Mouse (Mus musculus) intestine, postnatal 0 days (tissue): Measurements from ENCODE around the gene Jmjd7. TPM values are rescaled to one million over a fixed set of nuclear protein-coding genes. Genes with fewer than 3 reads are reported as not detected.

Experiments
- ATAC-seq: fragments of 200-750 bp; cut with Nextera tagmentation; 2 replicates; pipeline ENCODE4 v1.8.0; 2017; ENCODE audit warnings: mild to moderate bottlenecking, moderate TSS enrichment, moderate library complexity
- H3K27ac ChIP-seq: fragments of 300-500 bp; sonication (generic); 2 replicates; pipeline ENCODE4 v1.5.1; 2014; ENCODE audit warnings: mild to moderate bottlenecking, low read depth, low read length, moderate library complexity
- H3K27me3 ChIP-seq: fragments of 300-500 bp; sonication (generic); replicated peaks from 2 replicates; pipeline ENCODE4 v1.6.1; 2014; ENCODE audit warnings: low read length, mixed read lengths; ENCODE audit not compliant: control insufficient read depth, insufficient read depth
- H3K36me3 ChIP-seq: fragments of 300-500 bp; sonication (generic); 2 replicates; pipeline ENCODE4 v1.6.1; 2014; ENCODE audit warnings: mild to moderate bottlenecking, moderate library complexity; ENCODE audit not compliant: control insufficient read depth, insufficient read depth
- H3K4me1 ChIP-seq: fragments of 300-500 bp; sonication (generic); replicated peaks from 2 replicates; pipeline ENCODE4 v1.6.1; 2014; ENCODE audit warnings: antibody characterized with exemption, low read length, mixed read lengths; ENCODE audit not compliant: control insufficient read depth, insufficient read depth
- H3K4me2 ChIP-seq: fragments of 300-500 bp; sonication (generic); replicated peaks from 2 replicates; pipeline ENCODE4 v1.6.1; 2014; ENCODE audit warnings: low read depth, mild to moderate bottlenecking, moderate library complexity
- H3K4me3 ChIP-seq: fragments of 300-500 bp; sonication (generic); 2 replicates; pipeline ENCODE4 v1.5.1; 2014; ENCODE audit warnings: low read depth, low read length
- H3K9ac ChIP-seq: fragments of 300-500 bp; sonication (generic); 2 replicates; pipeline ENCODE4 v1.6.1; 2014; ENCODE audit warnings: mild to moderate bottlenecking, low read depth, low read length
- H3K9me3 ChIP-seq: fragments of 300-500 bp; sonication (generic); 2 replicates; pipeline ENCODE4 v1.6.1; 2016; ENCODE audit warnings: mixed run types; ENCODE audit not compliant: control insufficient read depth
- CTCF ChIP-seq: sonication (generic); IDR thresholded peaks from 2 replicates; pipeline ENCODE4 v1.5.1; 2016; ENCODE audit warnings: low read depth, mild to moderate bottlenecking, control low read depth, antibody characterized with exemption, moderate library complexity
- WGBS: fragments of 180-500 bp; shearing (Covaris S2); extraction: QIAGEN DNeasy Blood & Tissue Kit; methylation state at CpG from one replicate; pipeline ENCODE4 v1.1.7; 2014; 5-methylcytosine and 5-hydroxymethylcytosine counted together
- polyA plus RNA-seq: library from polyadenylated mRNA; unstranded; fragments of >200 nt; fragmentation: Nextera tagmentation; extraction: Ambion mirVana; gene quantifications from 2 replicates; pipeline ENCODE4 v1.2.1, GENCODE M21; 2015

Jmjd7 gene
- polyA plus RNA-seq = 8.9 and 9.1 TPM in 2 replicates

DNA sequence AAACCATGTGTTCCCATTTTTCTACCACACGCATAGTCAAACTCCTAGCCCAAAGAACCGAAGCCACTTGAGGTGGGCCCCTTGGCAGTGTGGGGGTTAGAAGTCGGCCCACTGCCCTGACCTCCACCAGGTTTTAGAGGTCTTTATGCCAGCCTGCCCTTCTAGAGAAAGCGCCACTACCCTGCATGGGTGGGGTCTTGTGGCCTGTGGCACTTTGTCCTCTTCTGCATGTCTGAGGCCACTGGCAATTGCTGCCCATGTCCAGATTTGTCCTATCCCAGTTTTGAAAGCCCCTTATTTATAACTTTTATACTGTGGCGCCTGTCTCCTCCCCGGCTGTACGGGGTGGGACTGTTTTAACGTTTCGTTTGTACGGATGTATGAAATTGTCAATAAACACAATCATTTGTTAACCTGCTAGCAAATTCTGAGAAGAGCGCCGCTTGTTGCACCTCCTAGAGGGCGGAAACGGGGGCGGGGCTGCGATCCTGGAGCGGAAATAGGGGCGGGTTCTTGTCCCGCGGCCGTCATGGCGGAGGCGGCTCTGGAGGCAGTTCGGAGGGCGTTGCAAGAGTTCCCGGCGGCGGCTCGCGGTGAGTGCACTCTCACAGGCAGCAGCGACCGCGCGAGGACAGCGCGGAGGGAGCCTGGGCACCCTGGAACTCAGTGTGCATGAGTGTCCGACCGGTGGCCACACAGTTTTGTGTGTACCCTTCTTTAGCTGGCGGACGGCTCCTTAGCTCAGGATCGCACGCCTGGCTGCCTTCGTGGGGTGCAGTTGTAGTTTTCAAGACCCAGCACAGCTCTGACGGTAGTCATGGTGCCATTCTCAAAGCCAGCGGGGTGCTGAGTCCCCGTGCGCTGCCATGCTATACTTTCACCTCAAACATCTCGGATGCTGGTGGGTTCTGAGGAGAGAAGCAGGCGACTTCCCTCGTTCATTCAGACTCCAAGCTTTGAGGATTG lies at the start of gene Jmjd7, which contains the start of gene Gm28042:
Gene Jmjd7, plus strand, starts transcription at position 500 of the 966 bp plus-strand sequence.
Gene Gm28042, plus strand, starts transcription at position 510 of the 966 bp plus-strand sequence.
- 5% methylated on average over 50 of the region's 50 CpGs for WGBS
- H3K4me3 ChIP-seq = peak within 1 kb of the TSS; percentile 54
- peak within 1 kb of the TSS; percentile 88 for H3K4me2 ChIP-seq
- no peaks in the 10 kb centered on the region for H3K27me3 ChIP-seq
- H3K27ac ChIP-seq = peak within 1 kb of the TSS; percentile 64
- peaks cover 46% of the 10 kb centered on the region for H3K36me3 ChIP-seq
- TF ChIP-seq CTCF = peak; percentile 51
- peak; percentile 91 for ATAC-seq
- H3K9me3 ChIP-seq = no peaks in the 10 kb centered on the region
- peaks cover 5% of the 10 kb centered on the region for H3K4me1 ChIP-seq
- peak within 1 kb of the TSS; percentile 64 for H3K9ac ChIP-seq

GRCm38 (mm10) chr2:119980343-119980986 lies 46.8 kb upstream of the Jmjd7 start:
- Histone ChIP-seq H3K9me3 (no peaks in the 10 kb centered on the region), H3K27me3 (no peaks in the 10 kb centered on the region), H3K9ac (no peak overlapping the region), H3K4me1 (no peaks in the 10 kb centered on the region), H3K27ac (no peak overlapping the region), H3K4me2 (no peak overlapping the region), H3K36me3 (0 out of 2 replicates have a peak, but pooled peaks cover 6% of the 10 kb centered on the region), H3K4me3 (no peak overlapping the region)
- 90% methylated on average over 7 of the region's 7 CpGs for WGBS
- no peak for TF ChIP-seq CTCF
- no peak for ATAC-seq

GRCm38 (mm10) chr2:119981631-119982030 lies 45.7 kb upstream of the Jmjd7 start:
- H3K9ac ChIP-seq = no peak overlapping the region
- WGBS = 90% methylated on average over 2 of the region's 2 CpGs

DNA sequence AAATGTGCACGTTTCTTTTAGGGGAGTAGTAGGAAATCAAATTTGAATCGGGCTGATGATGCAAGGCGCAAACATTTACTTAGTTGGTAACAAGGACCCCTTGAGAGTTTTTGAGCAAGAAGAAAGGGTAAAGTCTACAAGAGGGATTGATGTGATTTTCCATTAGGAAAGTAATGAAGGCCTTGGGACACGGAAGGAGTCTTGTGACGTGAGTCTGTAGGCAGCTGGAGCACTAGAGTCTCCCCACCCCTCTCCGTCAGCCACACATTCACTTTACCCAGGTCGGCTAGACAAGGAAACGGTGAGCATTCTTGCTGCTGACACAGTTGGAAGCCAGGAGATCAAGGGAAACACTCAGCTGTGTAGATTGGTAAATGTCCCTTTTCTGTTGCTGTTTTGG lies 41.4 kb upstream of the Jmjd7 start:
- Histone ChIP-seq H3K36me3 (0 out of 2 replicates have a peak, but pooled peaks cover 6% of the 10 kb centered on the region), H3K4me2 (no peak overlapping the region), H3K27me3 (no peaks in the 10 kb centered on the region), H3K9me3 (no peaks in the 10 kb centered on the region), H3K4me1 (no peaks in the 10 kb centered on the region), H3K27ac (no peak overlapping the region), H3K4me3 (no peak overlapping the region), H3K9ac (no peak overlapping the region)
- 0 out of 2 replicates have a peak, but pooled peaks have one; percentile 43 for ATAC-seq
- TF ChIP-seq CTCF = no peak
- 62% methylated on average over 8 of the region's 8 CpGs for WGBS

More at GRCm38 (mm10) chr2:119981631-119982030, 45.7 kb upstream of the Jmjd7 start:
- no peak overlapping the region for H3K4me2 ChIP-seq
- no peak overlapping the region for H3K4me3 ChIP-seq
- no peaks in the 10 kb centered on the region for H3K4me1 ChIP-seq
- H3K27ac ChIP-seq = no peak overlapping the region
- no peaks in the 10 kb centered on the region for H3K9me3 ChIP-seq
- no peak for TF ChIP-seq CTCF
- H3K27me3 ChIP-seq = no peaks in the 10 kb centered on the region
- ATAC-seq = no peak
- 0 out of 2 replicates have a peak, but pooled peaks cover 6% of the 10 kb centered on the region for H3K36me3 ChIP-seq

- Histone ChIP-seq H3K4me3 (no peak overlapping the region), H3K27ac (no peak overlapping the region), H3K4me1 (no peaks in the 10 kb centered on the region), H3K9ac (no peak overlapping the region), H3K9me3 (no peaks in the 10 kb centered on the region), H3K36me3 (0 out of 2 replicates have a peak, but pooled peaks cover 6% of the 10 kb centered on the region), H3K27me3 (no peaks in the 10 kb centered on the region), H3K4me2 (0 out of 2 replicates have a peak overlapping the region, but pooled peaks have one; percentile 13)
- peak; percentile 46; the same call in 1 of the 2 replicates for ATAC-seq
- 54% methylated on average over 6 of the region's 6 CpGs for WGBS
- no peak for TF ChIP-seq CTCF
Measured at GRCm38 (mm10) chr2:119986369-119986768, 40.9 kb upstream of the Jmjd7 start.

DNA sequence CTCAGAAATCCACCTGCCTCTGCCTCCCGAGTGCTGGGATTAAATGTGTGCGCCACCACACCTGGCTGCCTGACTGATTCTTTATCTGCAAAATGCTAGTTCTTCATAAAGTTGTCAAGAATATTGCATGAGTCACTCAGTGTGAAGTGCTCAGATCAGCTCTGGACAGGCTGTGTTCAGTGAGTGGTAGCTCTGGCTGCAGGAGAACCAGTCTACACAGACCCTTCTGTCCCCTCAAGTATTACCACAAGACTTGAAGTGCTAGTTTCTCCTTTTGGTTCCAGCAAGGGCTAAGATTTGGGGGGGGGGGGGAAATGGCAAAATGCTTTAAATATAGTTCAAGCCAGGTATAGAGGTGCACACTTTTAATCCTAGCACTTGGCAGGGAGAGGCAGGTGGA lies 39.8 kb upstream of the Jmjd7 start:
- Histone ChIP-seq H3K4me1 (no peaks in the 10 kb centered on the region), H3K36me3 (0 out of 2 replicates have a peak, but pooled peaks cover 3% of the 10 kb centered on the region), H3K4me2 (no peak overlapping the region), H3K27ac (no peak overlapping the region), H3K27me3 (no peaks in the 10 kb centered on the region), H3K9ac (no peak overlapping the region), H3K9me3 (no peaks in the 10 kb centered on the region), H3K4me3 (no peak overlapping the region)
- WGBS = 90% methylated on average over 2 of the region's 2 CpGs
- no peak for TF ChIP-seq CTCF
- ATAC-seq = no peak
